In the genomic region with DNA sequence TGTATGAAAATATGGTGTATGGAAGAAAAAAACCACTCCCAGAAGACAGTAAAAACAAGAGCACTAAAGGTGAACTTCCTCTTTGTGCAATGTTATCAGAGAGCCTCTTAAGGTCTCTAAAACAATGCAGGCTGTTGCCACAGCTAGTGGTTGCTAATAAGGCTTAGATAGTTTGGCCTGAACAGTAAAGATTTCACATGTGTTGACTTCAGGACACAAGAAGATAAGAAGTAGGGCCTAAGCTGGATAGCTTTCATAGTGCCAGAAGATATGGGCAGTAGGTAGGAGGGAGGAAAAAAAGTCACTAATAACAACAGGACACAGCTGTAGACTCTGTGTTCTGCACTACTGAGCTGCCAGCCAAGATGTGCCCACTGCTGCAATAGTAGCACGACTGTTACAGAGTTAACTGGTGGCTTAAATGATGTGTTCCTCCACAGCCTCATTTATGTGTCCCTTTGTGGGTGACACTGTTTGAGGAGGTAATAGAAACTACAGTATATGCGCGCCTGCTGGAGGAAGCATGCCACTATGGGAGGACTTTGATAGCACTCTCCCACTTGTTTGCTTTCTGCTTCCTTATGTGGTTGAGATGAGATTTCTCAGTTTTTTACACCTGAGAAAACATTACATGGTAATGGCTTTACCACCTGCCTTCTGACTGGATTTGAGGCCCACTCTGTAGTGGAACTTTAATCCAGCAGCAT, we compare ENCODE assay signal across 17 mouse cellular contexts. TPM values are rescaled to one million over a fixed set of nuclear protein-coding genes. Genes with fewer than 3 reads are reported as not detected.
DNase-seq lines count a peak whose midpoint lies in the region; ATAC-seq lines count a peak whose summit lies in the region.
"Had no signal": no experiment of that assay in that cellular context is flagged by ENCODE, and none has a peak within 500 bp of the region (broad histone marks: within the 10 kb centered on the region; RNA-seq: fewer than 3 reads in every experiment).

No protein-coding gene starts in this region.

- H3K36me3 ChIP-seq in heart, embryonic 11.5 days (ENCODE audit: control insufficient read depth, insufficient read depth, low read length), result no peaks in the 10 kb centered on the region
- H3K36me3 ChIP-seq: hindbrain, embryonic 15.5 days; limb, embryonic 10.5 days; midbrain, embryonic 12.5 days had no signal

- H3K27me3 ChIP-seq in heart, embryonic 11.5 days (ENCODE audit: control insufficient read depth, insufficient read depth, low read length), result no peaks in the 10 kb centered on the region
- H3K27me3 ChIP-seq: hindbrain, embryonic 15.5 days; midbrain, embryonic 12.5 days had no signal

- no peak overlapping the region for H3K4me3 ChIP-seq in heart, embryonic 11.5 days (ENCODE audit: low read depth, low read length)
- H3K4me3 ChIP-seq: heart, adult 2 months; hindbrain, embryonic 15.5 days; limb, embryonic 10.5 days; midbrain, embryonic 12.5 days had no signal

- intact Hi-C loops in heart, postnatal 36 days (cut with DNase I), result no loop called here
- intact Hi-C loops in left cerebral cortex, postnatal 4 days (cut with DNase I), result no loop called here

- no peak for ATAC-seq in heart, embryonic 11.5 days (replicated peaks; ENCODE audit: insufficient number of reproducible peaks, low FRiP score, low TSS enrichment)
- ATAC-seq in granulocyte monocyte progenitor cell, adult 5-6 weeks (replicated peaks; ENCODE audit: poor library complexity, severe bottlenecking), result peak; percentile 74
- ATAC-seq in megakaryocyte, adult 5-6 weeks (ENCODE audit: poor library complexity, severe bottlenecking), result peak; percentile 73
- ATAC-seq: activated CD4-positive, CD25-positive, alpha-beta regulatory T cell, adult 4 months; lung, postnatal 0 days had no signal

- WGBS in heart, embryonic 11.5 days (ENCODE audit: insufficient replicate concordance), result 79% methylated on average over 3 of the region's 3 CpGs

- no peak overlapping the region for H3K4me2 ChIP-seq in heart, embryonic 11.5 days
- H3K4me2 ChIP-seq: hindbrain, embryonic 15.5 days; midbrain, embryonic 12.5 days had no signal

- 0 out of 2 replicates have a peak overlapping the region, but pooled peaks have one; percentile 22 for H3K9ac ChIP-seq in heart, embryonic 11.5 days (ENCODE audit: low read depth, low read length)
- H3K9ac ChIP-seq: hindbrain, embryonic 15.5 days; midbrain, embryonic 12.5 days had no signal

- DNase-seq in heart, postnatal 36 days, result no peak
- peak; percentile 1 for DNase-seq in ES-CJ7 (ENCODE audit: low read depth, low spot score)
- no peak for DNase-seq in right cerebral cortex, adult 18-20 months
- DNase-seq in lung, adult 18-20 months, result no peak
- DNase-seq in left cerebral cortex, postnatal 4 days, result no peak
- DNase-seq: cerebellum, postnatal 25 days; heart, adult 2 months; layer of hippocampus, adult 9-11 months; spleen, adult 18-20 months had no signal

- H3K9me3 ChIP-seq in heart, embryonic 11.5 days (replicated peaks; ENCODE audit: control insufficient read depth, low read length), result no peaks in the 10 kb centered on the region
- H3K9me3 ChIP-seq: hindbrain, embryonic 15.5 days; limb, embryonic 10.5 days; midbrain, embryonic 12.5 days had no signal

- peak overlapping the region; percentile 41; the same call in 1 of the 2 replicates for H3K27ac ChIP-seq in heart, embryonic 11.5 days (ENCODE audit: low read depth, low read length)
- H3K27ac ChIP-seq: heart, adult 2 months; hindbrain, embryonic 15.5 days; limb, embryonic 10.5 days; midbrain, embryonic 12.5 days had no signal

- H3K4me1 ChIP-seq in heart, embryonic 11.5 days (ENCODE audit: control insufficient read depth, insufficient read depth, low read length), result peaks cover 6% of the 10 kb centered on the region
- H3K4me1 ChIP-seq: hindbrain, embryonic 15.5 days; limb, embryonic 10.5 days; midbrain, embryonic 12.5 days had no signal

RNA-seq across cellular contexts. Expression of a gene that starts 17.0 kb away (rescaled TPM):
- 34.6 and 38.7 TPM in 2 replicates for polyA plus RNA-seq in heart, embryonic 11.5 days (2014; fragmentation: Nextera tagmentation; extraction: Ambion mirVana)
- total RNA-seq in heart, postnatal 36 days (2021), result 10 to 100 TPM; 17.8 to 19.8 TPM
- 25.3 and 36.0 TPM in 2 replicates for total RNA-seq in granulocyte monocyte progenitor cell, adult 5-6 weeks (2014; fragmentation: Nextera tagmentation)
- total RNA-seq in granulocyte monocyte progenitor cell, adult 5-6 weeks (2017), result 17.9 and 24.2 TPM in 2 replicates
- 79.1 and 110 TPM in 2 replicates for total RNA-seq in megakaryocyte, adult 5-6 weeks (2015)
- 45.4 and 55.7 TPM in 2 replicates for total RNA-seq in megakaryocyte, adult 5-6 weeks (2017)
- total RNA-seq in left cerebral cortex, postnatal 4 days (2021), result 10 to 100 TPM in 1 of 2 experiments, 1 to 10 TPM in 1; 9.3 to 11.9 TPM

RNA-seq across cellular contexts. Expression of a gene that starts 59.1 kb away (rescaled TPM):
- 32.0 and 35.2 TPM in 2 replicates for polyA plus RNA-seq in heart, embryonic 11.5 days (2014; fragmentation: Nextera tagmentation; extraction: Ambion mirVana)
- 10 to 100 TPM; 19.8 to 20.5 TPM for total RNA-seq in heart, postnatal 36 days (2021)
- total RNA-seq in granulocyte monocyte progenitor cell, adult 5-6 weeks (2014; fragmentation: Nextera tagmentation), result 8.9 and 17.6 TPM in 2 replicates
- total RNA-seq in granulocyte monocyte progenitor cell, adult 5-6 weeks (2017), result 15.8 and 17.0 TPM in 2 replicates
- 6.4 and 12.0 TPM in 2 replicates for total RNA-seq in megakaryocyte, adult 5-6 weeks (2015)
- total RNA-seq in megakaryocyte, adult 5-6 weeks (2017), result 3.9 and 8.7 TPM in 2 replicates
- 1 to 10 TPM; 1.8 to 2.3 TPM for total RNA-seq in left cerebral cortex, postnatal 4 days (2021)
